Mouse (Mus musculus): ENCODE data around the gene Orai2. TPM values are rescaled to one million over a fixed set of nuclear protein-coding genes. Genes with fewer than 3 reads are reported as not detected.

The Orai2 gene
- total and polyA plus RNA-seq, 3 experiments = 33.6 to 35.7 TPM; not detected in 1

DNA sequence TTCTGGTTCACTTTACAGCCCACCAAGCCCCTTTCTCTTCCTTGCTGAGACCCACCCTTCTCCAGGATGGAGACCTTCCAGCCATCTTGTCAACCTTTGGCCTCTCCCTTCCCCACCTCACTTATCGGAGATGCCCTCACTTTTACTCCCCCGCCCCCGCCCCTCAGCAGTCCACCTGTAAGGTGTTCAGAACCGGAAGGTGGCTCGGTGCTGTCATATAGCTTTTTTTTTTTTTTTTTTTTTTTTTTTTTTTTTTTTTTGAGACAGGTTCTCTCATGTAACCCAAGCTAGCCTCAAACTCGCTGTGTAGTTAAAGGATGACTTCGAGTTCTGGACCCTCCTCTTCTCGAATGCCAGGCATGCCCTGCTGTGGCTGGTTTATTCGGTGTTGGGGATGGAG, 2.4 kb upstream of the Orai2 start:
- Histone ChIP-seq H3K27ac (ENCODE audit: control insufficient read depth, low read depth, low read length) (no peak overlapping the region), H3K36me3 (ENCODE audit: control insufficient read depth in 1 of 2, insufficient read depth in 2 of 2, low read length in 2 of 2) (peaks cover under 1 to 15% of the 10 kb centered on the region in 2 experiments; a peak in 3 of 4 replicates), H3K27me3 (ENCODE audit: control insufficient read depth in 1 of 2, insufficient read depth in 2 of 2, low read length in 2 of 2) (no peaks in the 10 kb centered on the region), H3K9ac (ENCODE audit: control insufficient read depth, low read depth, low read length, poor library complexity, severe bottlenecking) (no peak overlapping the region), H3K4me3 (ENCODE audit: control insufficient read depth in 1 of 2, insufficient read depth in 1 of 2, low read depth in 2 of 2, low read length in 2 of 2) (no peak overlapping the region), H3K9me3 (replicated peaks; ENCODE audit: insufficient read depth, low read length) (no peaks in the 10 kb centered on the region), H3K79me2 (ENCODE audit: control insufficient read depth, insufficient read depth, low read length, poor library complexity) (peaks cover 14% of the 10 kb centered on the region), H3K4me1 (ENCODE audit: control insufficient read depth in 1 of 2, insufficient read depth in 2 of 2, low read length in 2 of 2) (peaks cover 0 to 29% of the 10 kb centered on the region in 2 experiments)
- TF ChIP-seq NRF1 (IDR thresholded peaks at IDR 0.05; ENCODE audit: insufficient read depth, low read depth, low read length, poor library complexity, severe bottlenecking) = no peak
- peak; percentile 58; the same call in 1 of the 2 replicates for TF ChIP-seq ZNF384 (IDR thresholded peaks at IDR 0.05; ENCODE audit: low read depth, low read length)
- DNase-seq (ENCODE audit: low read depth, low spot score) = no peak

DNA sequence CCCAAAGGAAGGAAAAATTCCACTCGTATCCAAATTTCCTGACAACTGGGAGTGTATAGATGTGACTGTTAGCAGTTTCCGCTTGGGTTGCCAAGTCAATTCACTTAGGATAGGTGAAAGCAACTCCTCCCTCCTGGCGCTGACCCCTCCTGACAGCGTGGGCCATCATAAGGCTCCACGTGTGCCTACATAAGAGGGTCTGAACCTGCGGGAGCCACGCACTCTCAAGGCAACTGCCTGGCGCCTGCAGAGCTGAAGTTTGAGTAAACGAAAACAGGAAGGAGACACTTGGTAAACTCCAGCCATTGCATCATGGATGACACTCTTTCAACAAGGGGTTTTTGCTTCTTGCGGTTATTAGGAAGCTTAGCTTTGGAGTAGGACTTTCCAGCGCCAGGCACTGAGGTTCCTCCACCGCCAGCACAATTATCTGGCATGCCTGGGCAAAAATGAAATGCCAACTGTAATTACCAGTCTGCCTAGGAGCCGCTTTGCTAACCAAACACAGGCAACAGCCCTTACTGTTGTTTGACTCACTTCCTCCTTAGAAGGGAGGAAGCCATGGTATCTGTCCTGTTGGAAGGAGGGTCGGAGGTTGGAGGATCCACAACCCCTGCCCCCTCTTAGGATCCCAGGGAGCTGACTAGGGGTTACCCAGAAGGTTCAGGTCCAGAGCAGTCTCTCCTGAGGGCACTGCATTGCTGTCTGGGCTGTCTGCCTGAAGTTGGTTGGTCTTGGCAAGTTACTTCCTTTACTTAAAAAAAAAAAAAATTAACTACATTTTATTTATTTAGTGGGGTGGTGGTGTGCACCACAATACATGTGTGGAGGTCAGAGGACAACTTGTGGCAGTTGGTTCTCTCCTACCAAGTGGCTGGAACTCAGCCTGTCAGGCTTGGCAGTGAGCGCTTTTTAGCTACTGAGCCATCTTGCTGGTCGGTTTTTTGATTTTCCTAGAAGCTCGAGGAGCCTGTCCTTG, 1.1 kb upstream of the Orai2 start:
- H3K27me3 ChIP-seq (ENCODE audit: control insufficient read depth in 1 of 2, insufficient read depth in 2 of 2, low read length in 2 of 2) = no peaks in the 10 kb centered on the region
- peaks cover 0 to 29% of the 10 kb centered on the region in 2 experiments for H3K4me1 ChIP-seq (ENCODE audit: control insufficient read depth in 1 of 2, insufficient read depth in 2 of 2, low read length in 2 of 2)
- DNase-seq (ENCODE audit: low read depth, low spot score) = peak; percentile 86
- H3K27ac ChIP-seq (ENCODE audit: control insufficient read depth, low read depth, low read length) = peak overlapping the region; percentile 94
- peak overlapping the region; percentile 80 for H3K9ac ChIP-seq (ENCODE audit: control insufficient read depth, low read depth, low read length, poor library complexity, severe bottlenecking)
- H3K4me3 ChIP-seq (ENCODE audit: control insufficient read depth in 1 of 2, insufficient read depth in 1 of 2, low read depth in 2 of 2, low read length in 2 of 2) = peak overlapping the region; percentile 78 to 81
- peaks cover 2 to 15% of the 10 kb centered on the region in 2 experiments; a peak in 3 of 4 replicates for H3K36me3 ChIP-seq (ENCODE audit: control insufficient read depth in 1 of 2, insufficient read depth in 2 of 2, low read length in 2 of 2)
- H3K79me2 ChIP-seq (ENCODE audit: control insufficient read depth, insufficient read depth, low read length, poor library complexity) = peaks cover 14% of the 10 kb centered on the region
- H3K9me3 ChIP-seq (replicated peaks; ENCODE audit: insufficient read depth, low read length) = no peaks in the 10 kb centered on the region
- TF ChIP-seq GATA1 (IDR thresholded peaks at IDR 0.05; ENCODE audit: low read depth, low read length) = no peak
- TF ChIP-seq ZKSCAN1 (IDR thresholded peaks at IDR 0.05; ENCODE audit: low read depth, low read length) = no peak
- TF ChIP-seq RAD21 (IDR thresholded peaks at IDR 0.05; ENCODE audit: low read depth, low read length) = no peak
- TF ChIP-seq SIN3A (IDR thresholded peaks at IDR 0.05; ENCODE audit: low read length) = peak; percentile 76; the same call in 1 of the 2 replicates
- peak; percentile 78 for TF ChIP-seq TBP (IDR thresholded peaks at IDR 0.05; ENCODE audit: low read depth, low read length)
- no peak for TF ChIP-seq TAL1 (IDR thresholded peaks at IDR 0.05; ENCODE audit: low read length)
- TF ChIP-seq CHD1 (IDR thresholded peaks at IDR 0.05; ENCODE audit: low read depth, low read length) = no peak
- no peak for TF ChIP-seq CTCF (IDR thresholded peaks at IDR 0.05 in 2 of 3, conservative IDR thresholded peaks at IDR 0.05 in 1 of 3; ENCODE audit: control insufficient read depth in 1 of 3, insufficient read depth in 1 of 3, low read depth in 2 of 3, low read length in 3 of 3, poor library complexity in 1 of 3, severe bottlenecking in 1 of 3)
- TF ChIP-seq E2F4 (IDR thresholded peaks at IDR 0.05; ENCODE audit: borderline replicate concordance, low read depth, low read length) = no peak
- no peak for TF ChIP-seq MAFK (IDR thresholded peaks at IDR 0.05; ENCODE audit: borderline replicate concordance, low read depth, low read length)
- TF ChIP-seq NELFE (IDR thresholded peaks at IDR 0.05; ENCODE audit: low read depth, low read length) = peak; percentile 45; the same call in 1 of the 2 replicates
- TF ChIP-seq USF2 (IDR thresholded peaks at IDR 0.05; ENCODE audit: borderline replicate concordance in 1 of 2, insufficient read depth in 1 of 2, low read depth in 1 of 2, low read length in 2 of 2) = no peak
- TF ChIP-seq MXI1 (IDR thresholded peaks at IDR 0.05; ENCODE audit: low read depth, low read length) = peak; percentile 86
- TF ChIP-seq JUND (IDR thresholded peaks at IDR 0.05; ENCODE audit: low read depth, low read length) = no peak
- TF ChIP-seq UBTF (IDR thresholded peaks at IDR 0.05; ENCODE audit: borderline replicate concordance, insufficient read depth, low read depth, low read length) = no peak
- TF ChIP-seq MYB (IDR thresholded peaks at IDR 0.05; ENCODE audit: low read depth, low read length) = no peak
- no peak for TF ChIP-seq ZC3H11A (IDR thresholded peaks at IDR 0.05; ENCODE audit: low read depth, low read length)
- peak; percentile 84; the same call in 1 of the 2 replicates for TF ChIP-seq MAX (IDR thresholded peaks at IDR 0.05; ENCODE audit: low read length)
- TF ChIP-seq HCFC1 (IDR thresholded peaks at IDR 0.05; ENCODE audit: low read depth, low read length) = peak; percentile 39; the same call in 1 of the 2 replicates
- no peak; the same call in 1 of the 2 replicates for TF ChIP-seq ZMIZ1 (IDR thresholded peaks at IDR 0.05; ENCODE audit: low read depth, low read length)
- TF ChIP-seq POLR2AphosphoS5 (IDR thresholded peaks at IDR 0.05; ENCODE audit: borderline replicate concordance, low read depth, low read length) = 0 out of 2 replicates have a peak, but pooled peaks have one; percentile 43
- no peak for TF ChIP-seq SMC3 (IDR thresholded peaks at IDR 0.05; ENCODE audit: low read depth, low read length)
- peak; percentile 57 to 77; a peak in 3 of 4 replicates for TF ChIP-seq POLR2A (IDR thresholded peaks at IDR 0.05; ENCODE audit: control insufficient read depth in 1 of 2, insufficient read depth in 1 of 2, low read depth in 1 of 2, low read length in 2 of 2, poor library complexity in 1 of 2)
- TF ChIP-seq RCOR1 (IDR thresholded peaks at IDR 0.05; ENCODE audit: low read depth, low read length) = no peak
- no peak for TF ChIP-seq TCF12 (IDR thresholded peaks at IDR 0.05; ENCODE audit: low read depth, low read length)
- TF ChIP-seq KAT2A (conservative IDR thresholded peaks at IDR 0.05; ENCODE audit: low read depth, low read length) = no peak
- no peak; the same call in 1 of the 2 replicates for TF ChIP-seq ETS1 (IDR thresholded peaks at IDR 0.05; ENCODE audit: low read depth, low read length)
- TF ChIP-seq ZNF384 (IDR thresholded peaks at IDR 0.05; ENCODE audit: low read depth, low read length) = peak; percentile 64

Measured in MEL (cell line).